In genomic region chr6:128031584-128031983, GRCm38 (mm10) we compare ENCODE assay signal across 17 mouse cellular contexts.
DNase-seq lines count a peak whose midpoint lies in the region; ATAC-seq and TF ChIP-seq lines count a peak whose summit lies in the region.
"Had no signal": no experiment of that assay in that cellular context is flagged by ENCODE, and none has a peak within 500 bp of the region (broad histone marks: within the 10 kb centered on the region; RNA-seq: fewer than 3 reads in every experiment).

No protein-coding gene starts in this region.

- DNase-seq in cerebellum, adult 9-10 months: peak; percentile 72
- no peak for DNase-seq in cerebellum, postnatal 10 days
- DNase-seq in forebrain, postnatal 0 days: no peak
- DNase-seq in forebrain, embryonic 10.5 days (ENCODE audit: extremely low spot score, low spot score): no peak
- no peak for DNase-seq in midbrain, postnatal 0 days (ENCODE audit: low spot score)
- DNase-seq in midbrain, embryonic 14.5 days: no peak
- DNase-seq in stomach, postnatal 0 days (ENCODE audit: low spot score): no peak
- DNase-seq in retina, embryonic 14.5 days (ENCODE audit: low spot score): no peak

- peak overlapping the region; percentile 70 for H3K4me2 ChIP-seq in forebrain, postnatal 0 days (ENCODE audit: low read depth)
- H3K4me2 ChIP-seq in midbrain, postnatal 0 days (ENCODE audit: low read depth, low read length, poor library complexity, severe bottlenecking): peak overlapping the region; percentile 91
- no peak overlapping the region for H3K4me2 ChIP-seq in midbrain, embryonic 14.5 days (ENCODE audit: low read length)
- peak overlapping the region; percentile 21; the same call in 1 of the 2 replicates for H3K4me2 ChIP-seq in stomach, postnatal 0 days (replicated peaks; ENCODE audit: low read depth)
- H3K4me2 ChIP-seq: liver, embryonic 12.5 days; midbrain, embryonic 11.5 days had no signal

- WGBS in forebrain, postnatal 0 days: 73% methylated on average over 2 of the region's 2 CpGs
- WGBS in forebrain, embryonic 10.5 days: 69% methylated on average over 2 of the region's 2 CpGs
- 73% methylated on average over 2 of the region's 2 CpGs for WGBS in midbrain, postnatal 0 days
- 71% methylated on average over 2 of the region's 2 CpGs for WGBS in midbrain, embryonic 14.5 days
- 52% methylated on average over 2 of the region's 2 CpGs for WGBS in stomach, postnatal 0 days

- no peak overlapping the region for H3K27ac ChIP-seq in forebrain, postnatal 0 days (ENCODE audit: low read depth, low read length)
- no peak overlapping the region for H3K27ac ChIP-seq in forebrain, embryonic 10.5 days
- H3K27ac ChIP-seq in midbrain, postnatal 0 days (ENCODE audit: low read depth, low read length): no peak overlapping the region
- H3K27ac ChIP-seq in midbrain, embryonic 14.5 days (replicated peaks; ENCODE audit: low read depth, low read length): no peak overlapping the region
- H3K27ac ChIP-seq in stomach, postnatal 0 days (replicated peaks): peak overlapping the region; percentile 4; the same call in 1 of the 2 replicates
- H3K27ac ChIP-seq: hindbrain, embryonic 14.5 days; layer of hippocampus, adult 2 months; left cerebral cortex, adult 2 months; liver, embryonic 12.5 days had no signal

- ATAC-seq in forebrain, postnatal 0 days: no peak
- no peak for ATAC-seq in midbrain, postnatal 0 days (ENCODE audit: low FRiP score)
- no peak for ATAC-seq in midbrain, embryonic 14.5 days (ENCODE audit: low FRiP score, low TSS enrichment)
- ATAC-seq in stomach, postnatal 0 days (ENCODE audit: low FRiP score, low TSS enrichment): no peak
- ATAC-seq: inflammation-experienced regulatory T-cells, adult 6 months; liver, embryonic 12.5 days; liver, postnatal 0 days had no signal

- H3K4me1 ChIP-seq in forebrain, postnatal 0 days (ENCODE audit: insufficient read depth): peaks cover 10% of the 10 kb centered on the region
- peaks cover 78% of the 10 kb centered on the region for H3K4me1 ChIP-seq in forebrain, embryonic 10.5 days
- peaks cover 16% of the 10 kb centered on the region; the same call in 1 of the 2 replicates for H3K4me1 ChIP-seq in midbrain, postnatal 0 days (ENCODE audit: insufficient read depth, low read length)
- peaks cover 37% of the 10 kb centered on the region for H3K4me1 ChIP-seq in midbrain, embryonic 14.5 days (ENCODE audit: control insufficient read depth, insufficient read depth, low read length)
- H3K4me1 ChIP-seq in stomach, postnatal 0 days (replicated peaks; ENCODE audit: control insufficient read depth, insufficient read depth): peaks cover 5% of the 10 kb centered on the region; the same call in 1 of the 2 replicates

- no peaks in the 10 kb centered on the region for H3K36me3 ChIP-seq in forebrain, postnatal 0 days (ENCODE audit: insufficient read depth)
- no peaks in the 10 kb centered on the region for H3K36me3 ChIP-seq in forebrain, embryonic 10.5 days (replicated peaks)
- no peaks in the 10 kb centered on the region for H3K36me3 ChIP-seq in midbrain, postnatal 0 days (ENCODE audit: insufficient read depth, low read length)
- H3K36me3 ChIP-seq in midbrain, embryonic 14.5 days (ENCODE audit: control insufficient read depth, insufficient read depth, low read length): no peaks in the 10 kb centered on the region
- H3K36me3 ChIP-seq in stomach, postnatal 0 days (ENCODE audit: control insufficient read depth, insufficient read depth, low read length): no peaks in the 10 kb centered on the region
- H3K36me3 ChIP-seq: G1E; liver, embryonic 12.5 days had no signal

- H3K4me3 ChIP-seq in forebrain, postnatal 0 days (ENCODE audit: low read depth, low read length): no peak overlapping the region
- H3K4me3 ChIP-seq in forebrain, embryonic 10.5 days: no peak overlapping the region
- no peak overlapping the region; the same call in 1 of the 2 replicates for H3K4me3 ChIP-seq in midbrain, postnatal 0 days (ENCODE audit: low read depth, low read length)
- no peak overlapping the region for H3K4me3 ChIP-seq in midbrain, embryonic 14.5 days (replicated peaks; ENCODE audit: low read depth, low read length)
- no peak overlapping the region for H3K4me3 ChIP-seq in stomach, postnatal 0 days (ENCODE audit: low read depth, low read length)
- H3K4me3 ChIP-seq: layer of hippocampus, adult 2 months; left cerebral cortex, adult 2 months; liver, embryonic 12.5 days had no signal

- 0 out of 2 replicates have a peak overlapping the region, but pooled peaks have one; percentile 25 for H3K9ac ChIP-seq in forebrain, postnatal 0 days
- H3K9ac ChIP-seq in midbrain, postnatal 0 days (replicated peaks; ENCODE audit: low read length, poor library complexity, severe bottlenecking): no peak overlapping the region
- no peak overlapping the region for H3K9ac ChIP-seq in midbrain, embryonic 14.5 days (replicated peaks; ENCODE audit: low read length)
- no peak overlapping the region for H3K9ac ChIP-seq in stomach, postnatal 0 days (ENCODE audit: low read length)
- H3K9ac ChIP-seq: hindbrain, embryonic 14.5 days; liver, embryonic 12.5 days; liver, postnatal 0 days had no signal

- TF ChIP-seq EP300 in stomach, postnatal 0 days (optimal IDR thresholded peaks at IDR 0.05): no peak

- peaks cover 11% of the 10 kb centered on the region; the same call in 1 of the 2 replicates for H3K27me3 ChIP-seq in forebrain, postnatal 0 days (ENCODE audit: insufficient read depth, low read length)
- peaks cover 50% of the 10 kb centered on the region for H3K27me3 ChIP-seq in forebrain, embryonic 10.5 days (ENCODE audit: poor library complexity, severe bottlenecking)
- no peaks in the 10 kb centered on the region for H3K27me3 ChIP-seq in midbrain, postnatal 0 days (ENCODE audit: insufficient read depth, low read length)
- peaks cover 14% of the 10 kb centered on the region for H3K27me3 ChIP-seq in midbrain, embryonic 14.5 days (ENCODE audit: control insufficient read depth, insufficient read depth, low read length)
- H3K27me3 ChIP-seq in stomach, postnatal 0 days (ENCODE audit: control insufficient read depth, insufficient read depth, low read length): no peaks in the 10 kb centered on the region

- TF ChIP-seq CTCF in forebrain, postnatal 0 days (IDR thresholded peaks at IDR 0.05; ENCODE audit: low read depth): no peak
- TF ChIP-seq CTCF in midbrain, postnatal 0 days (IDR thresholded peaks at IDR 0.05): no peak
- TF ChIP-seq CTCF in stomach, postnatal 0 days (IDR thresholded peaks at IDR 0.05; ENCODE audit: low read depth): no peak

- H3K9me3 ChIP-seq in forebrain, postnatal 0 days (ENCODE audit: low read length): no peaks in the 10 kb centered on the region
- no peaks in the 10 kb centered on the region for H3K9me3 ChIP-seq in forebrain, embryonic 10.5 days
- H3K9me3 ChIP-seq in midbrain, postnatal 0 days (ENCODE audit: low read length): no peaks in the 10 kb centered on the region
- no peaks in the 10 kb centered on the region for H3K9me3 ChIP-seq in midbrain, embryonic 14.5 days (ENCODE audit: control insufficient read depth, low read length)
- H3K9me3 ChIP-seq in stomach, postnatal 0 days (ENCODE audit: control insufficient read depth, low read length): no peaks in the 10 kb centered on the region
- H3K9me3 ChIP-seq: heart, embryonic 10.5 days; liver, embryonic 12.5 days had no signal
